Mouse (Mus musculus) forelimb bud, embryonic 11.5 days (tissue): Measurements from ENCODE around the gene Stag1.

Experiments
- DNase-seq: peaks from one replicate; pipeline ENCODE4 v3.0.0-alpha.2; 2012; ENCODE audit warnings: low read depth, low spot score

Gene Stag1

GRCm38 (mm10) chr9:100597546-100597945 lies at the start of gene Stag1:
Stag1 (plus strand) TSS chr9:100597798.
- DNase-seq, result no peak

- DNase-seq, result peak; percentile 27
Measured at GRCm38 (mm10) chr9:100548313-100548712, 49.3 kb upstream of the Stag1 start.

- no peak for DNase-seq
Measured at GRCm38 (mm10) chr9:100555686-100556085, 41.9 kb upstream of the Stag1 start.

GRCm38 (mm10) chr9:100558023-100558573 lies 39.5 kb upstream of the Stag1 start:
- DNase-seq, result no peak

- DNase-seq, result no peak
Measured at GRCm38 (mm10) chr9:100558991-100559390, 38.6 kb upstream of the Stag1 start.

- DNase-seq, result no peak
Measured at GRCm38 (mm10) chr9:100560251-100560890, 37.2 kb upstream of the Stag1 start.

- DNase-seq, result peak; percentile 18
Measured at GRCm38 (mm10) chr9:100569798-100570625, 27.6 kb upstream of the Stag1 start.

GRCm38 (mm10) chr9:100570626-100571233 lies 26.9 kb upstream of the Stag1 start, which contains the start of gene Slc35g2:
Slc35g2 (minus strand) TSS chr9:100571090.
- peak; percentile 52 for DNase-seq

- DNase-seq, result no peak
Measured at GRCm38 (mm10) chr9:100571511-100571910, 26.1 kb upstream of the Stag1 start.

GRCm38 (mm10) chr9:100573300-100573699 lies 24.3 kb upstream of the Stag1 start:
- no peak for DNase-seq

- DNase-seq, result no peak
Measured at GRCm38 (mm10) chr9:100573942-100574341, 23.7 kb upstream of the Stag1 start.

GRCm38 (mm10) chr9:100580196-100580740 lies 17.3 kb upstream of the Stag1 start:
- DNase-seq, result no peak

GRCm38 (mm10) chr9:100581543-100582492 lies 15.8 kb upstream of the Stag1 start:
- peak; percentile 39 for DNase-seq

GRCm38 (mm10) chr9:100582883-100583575 lies 14.6 kb upstream of the Stag1 start:
- DNase-seq, result no peak

- no peak for DNase-seq
Measured at GRCm38 (mm10) chr9:100584031-100584430, 13.6 kb upstream of the Stag1 start.

- no peak for DNase-seq
Measured at GRCm38 (mm10) chr9:100590462-100590861, 7.1 kb upstream of the Stag1 start.

- no peak for DNase-seq
Measured at GRCm38 (mm10) chr9:100596317-100596716, 1.3 kb upstream of the Stag1 start.

- peak; percentile 14 for DNase-seq
Measured at GRCm38 (mm10) chr9:100599761-100600328, 2.2 kb downstream of the Stag1 start.

GRCm38 (mm10) chr9:100602130-100602529 lies 4.5 kb downstream of the Stag1 start:
- DNase-seq, result no peak

GRCm38 (mm10) chr9:100603156-100603555 lies 5.6 kb downstream of the Stag1 start:
- no peak for DNase-seq
